Mouse (Mus musculus): ENCODE data around the gene Gm16181.

DNA sequence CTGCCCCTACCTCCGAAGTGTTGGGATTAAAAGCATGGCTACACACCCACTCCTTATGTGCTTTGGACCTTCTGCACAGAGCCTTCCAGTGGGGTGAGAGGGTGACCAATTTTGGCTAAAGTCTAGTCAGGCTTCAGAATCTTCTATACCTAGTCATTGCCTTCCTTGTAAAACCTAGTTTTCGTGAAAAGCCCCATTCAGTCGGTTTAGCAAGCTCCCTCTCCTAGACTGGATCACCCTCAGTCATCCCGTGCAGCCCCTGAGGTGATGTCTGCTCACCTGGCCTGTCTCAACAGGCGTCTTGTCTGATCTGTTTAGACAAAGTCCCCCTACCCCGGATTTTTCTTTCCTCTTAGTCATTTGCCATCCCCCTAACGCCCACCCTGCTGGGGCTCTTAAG lies 22.6 kb upstream of the Gm16181 start:
- TF ChIP-seq POLR2A (IDR thresholded peaks at IDR 0.05; ENCODE audit: insufficient read depth, low read length) (no peak), EP300 (IDR thresholded peaks at IDR 0.05; ENCODE audit: insufficient read depth, low read depth, low read length) (no peak), CTCF (IDR thresholded peaks at IDR 0.05; ENCODE audit: low read depth, low read length) (no peak)

Data from ES-Bruce4 (cell line).